Mouse (Mus musculus): ENCODE results near the gene Ralgds.
"Not testable (repeated sequence)": the region's sequence is repeated elsewhere in the genome, so short reads cannot be mapped to it uniquely, and the experiment has no call there.

Gene Ralgds

GRCm38 (mm10) chr2:28512798-28513401, at the start of gene Ralgds:
TSS of gene Ralgds (plus strand) at chr2:28513125.
- DNase-seq (ENCODE audit: low spot score in 2 of 2), result peak in 1 of 2 experiments; percentile 17

DNA sequence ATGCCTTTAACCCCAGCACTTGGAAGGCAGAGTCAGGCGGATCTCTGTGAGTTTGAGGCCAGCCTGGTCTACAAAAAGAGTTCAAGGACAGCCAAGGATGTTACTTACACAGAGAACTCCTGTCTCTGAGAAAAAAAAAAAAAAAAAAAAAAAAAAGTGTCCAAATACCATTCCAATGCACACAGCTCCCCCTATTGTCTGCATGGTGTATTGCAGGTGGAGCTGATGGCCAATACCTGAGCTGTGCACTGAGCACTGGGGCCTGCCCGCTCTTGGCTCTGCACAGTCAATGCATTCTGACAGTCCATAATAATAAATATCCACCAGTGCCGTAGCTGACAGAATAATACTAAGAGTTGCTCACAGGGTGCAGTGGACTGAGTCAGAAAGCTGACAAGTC, 49.0 kb upstream of the Ralgds start:
- DNase-seq (ENCODE audit: low spot score in 2 of 2), result peak in 1 of 2 experiments; percentile 48

DNA sequence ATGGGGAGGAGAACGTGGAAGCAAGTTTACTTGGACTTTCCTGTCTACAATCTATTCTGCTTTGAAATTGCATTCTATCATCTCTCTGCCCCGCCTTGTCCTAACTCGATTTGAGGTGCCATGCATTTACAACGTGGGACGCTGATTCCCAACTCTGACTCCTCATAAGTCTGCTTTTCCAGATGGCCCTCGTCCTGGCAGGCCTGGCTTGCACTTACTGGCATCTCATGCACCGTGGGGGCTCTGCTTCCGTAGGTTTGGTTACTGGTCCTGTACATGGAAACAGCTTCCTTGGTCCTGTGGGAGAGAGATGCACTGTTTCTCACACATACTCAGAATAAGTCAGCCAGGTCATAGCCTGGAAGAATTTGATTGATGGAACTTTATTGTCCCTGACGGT, 48.0 kb upstream of the Ralgds start:
- no peak for DNase-seq (ENCODE audit: low spot score in 2 of 2)

- DNase-seq (ENCODE audit: low spot score in 2 of 2), result peak; percentile 49 to 54
Observed at GRCm38 (mm10) chr2:28465836-28466518, 46.9 kb upstream of the Ralgds start, which contains the start of gene 1700007K13Rik. TSS of gene 1700007K13Rik (minus strand) at chr2:28466332.

- peak; percentile 69 to 78 for DNase-seq (ENCODE audit: low spot score in 2 of 2)
Observed at GRCm38 (mm10) chr2:28467860-28468485, 45.0 kb upstream of the Ralgds start, which contains the start of gene Mrps2. TSS of gene Mrps2 (plus strand) at chr2:28468066.

DNA sequence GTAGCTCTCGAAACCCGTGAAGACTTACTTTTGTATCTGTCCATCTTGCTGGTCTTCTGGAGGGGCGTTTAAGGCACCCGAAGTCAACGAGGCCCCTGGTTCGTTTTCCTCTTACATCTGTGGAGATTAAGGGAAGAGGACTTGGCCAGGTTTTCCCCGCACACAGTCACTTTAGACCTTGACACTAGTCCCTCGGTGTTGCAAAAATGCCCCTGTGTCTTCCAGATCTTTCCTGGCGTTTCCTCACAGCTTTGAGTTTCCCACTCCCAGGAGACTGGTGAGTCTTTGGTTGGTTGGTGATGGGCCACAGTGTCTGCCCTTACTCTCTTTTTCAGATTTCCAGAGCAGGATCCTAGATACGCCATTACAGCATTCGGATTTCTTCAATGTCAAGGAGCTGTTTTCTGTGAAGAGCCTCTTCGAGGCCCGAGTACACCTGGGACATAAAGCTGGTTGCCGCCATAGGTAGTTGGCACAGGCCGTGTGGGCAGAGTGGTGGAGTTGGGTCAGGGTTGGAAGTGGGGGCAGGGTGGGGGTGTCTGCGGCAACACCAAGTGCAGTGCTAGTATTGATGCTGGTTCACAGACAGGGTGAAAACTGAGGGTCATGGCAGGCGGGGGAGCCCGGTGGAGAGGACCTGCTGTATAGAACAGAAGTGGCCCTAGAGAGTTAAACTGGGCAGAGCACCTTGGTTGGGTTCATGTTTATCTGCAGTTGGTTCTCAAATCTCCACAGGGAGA, 44.3 kb upstream of the Ralgds start:
- no peak for DNase-seq (ENCODE audit: low spot score in 2 of 2)

DNA sequence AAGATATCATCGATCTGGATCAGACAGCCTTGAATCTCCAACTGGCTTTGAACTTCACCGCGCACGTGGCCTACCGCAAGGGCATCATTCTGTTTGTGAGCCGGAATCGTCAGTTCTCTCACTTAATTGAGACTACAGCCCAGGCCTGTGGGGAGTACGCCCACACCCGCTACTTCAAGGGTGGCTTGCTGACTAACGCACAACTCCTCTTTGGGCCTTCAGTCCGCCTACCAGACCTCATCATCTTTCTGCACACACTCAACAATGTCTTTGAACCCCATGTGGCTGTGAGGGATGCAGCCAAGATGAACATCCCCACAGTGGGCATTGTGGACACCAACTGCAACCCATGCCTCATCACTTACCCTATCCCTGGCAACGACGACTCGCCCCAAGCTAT, 43.5 kb upstream of the Ralgds start:
- DNase-seq (ENCODE audit: low spot score in 2 of 2), result no peak

GRCm38 (mm10) chr2:28470591-28470990, 42.3 kb upstream of the Ralgds start:
- no peak for DNase-seq (ENCODE audit: low spot score in 2 of 2)

DNA sequence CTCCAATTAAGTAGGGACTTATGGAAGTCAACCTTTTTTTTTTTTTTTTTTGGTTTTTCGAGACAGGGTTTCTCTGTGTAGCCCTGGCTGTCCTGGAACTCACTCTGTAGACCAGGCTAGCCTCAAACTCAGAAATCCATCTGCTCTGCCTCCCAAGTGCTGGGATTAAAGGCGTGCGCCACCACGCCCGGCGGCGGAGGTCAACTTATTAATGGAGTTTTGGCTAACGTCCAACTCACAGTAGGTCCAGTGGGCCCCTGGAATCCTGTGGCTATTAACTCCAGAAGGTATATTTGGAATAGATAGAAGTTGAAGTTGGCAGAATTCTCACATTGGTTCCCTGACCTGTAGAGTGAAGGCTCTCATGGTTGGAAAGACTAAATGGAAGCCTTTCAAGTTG, 40.9 kb upstream of the Ralgds start:
- DNase-seq (ENCODE audit: low spot score in 2 of 2), result not testable (repeated sequence)

DNA sequence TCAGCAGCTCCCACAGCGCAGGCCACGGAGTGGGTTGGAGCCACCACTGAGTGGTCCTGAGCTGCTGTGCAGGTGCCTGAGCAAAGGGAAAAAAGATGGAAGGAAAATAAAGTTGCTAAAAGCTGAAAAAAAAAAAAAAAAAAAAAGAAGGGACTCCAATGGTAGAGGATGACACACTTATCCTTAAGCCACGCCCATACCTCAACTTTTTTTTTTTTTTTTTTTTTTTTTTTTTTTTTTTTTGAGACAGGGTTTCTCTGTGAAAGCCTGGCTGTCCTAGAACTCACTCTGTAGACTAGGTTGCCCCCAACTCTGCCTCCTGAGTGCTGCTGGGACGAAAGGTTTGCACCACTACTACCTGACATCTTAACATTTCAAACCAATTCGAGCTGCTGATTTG, 34.9 kb upstream of the Ralgds start:
- not testable (repeated sequence) for DNase-seq (ENCODE audit: low spot score in 2 of 2)

GRCm38 (mm10) chr2:28479208-28480204, 33.4 kb upstream of the Ralgds start:
- DNase-seq (ENCODE audit: low spot score in 2 of 2), result no peak

GRCm38 (mm10) chr2:28483861-28484260, 29.1 kb upstream of the Ralgds start:
- DNase-seq (ENCODE audit: low spot score in 2 of 2), result no peak

DNA sequence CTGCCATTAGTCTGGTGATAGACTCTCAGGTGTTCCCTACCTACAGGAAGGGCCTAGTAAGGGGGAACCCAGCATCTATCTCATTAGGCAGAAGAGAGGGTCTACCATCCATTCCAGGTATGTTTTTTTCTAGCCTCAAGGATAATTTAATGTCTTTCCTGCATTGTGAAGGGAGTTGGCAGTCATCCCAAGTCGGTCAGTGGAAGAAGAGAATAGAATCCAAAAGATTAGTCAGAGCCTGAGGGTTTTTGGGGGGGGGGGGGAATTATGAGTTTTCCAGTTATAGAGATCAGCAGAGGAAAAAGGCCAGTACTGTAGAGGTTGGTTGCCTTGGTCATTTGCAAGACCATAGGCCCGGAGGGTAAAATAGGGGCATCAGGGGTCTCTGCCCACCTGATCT, 18.4 kb upstream of the Ralgds start:
- no peak for DNase-seq (ENCODE audit: low spot score in 2 of 2)

GRCm38 (mm10) chr2:28495207-28495756, 17.6 kb upstream of the Ralgds start:
- DNase-seq (ENCODE audit: low spot score in 2 of 2), result no peak

DNA sequence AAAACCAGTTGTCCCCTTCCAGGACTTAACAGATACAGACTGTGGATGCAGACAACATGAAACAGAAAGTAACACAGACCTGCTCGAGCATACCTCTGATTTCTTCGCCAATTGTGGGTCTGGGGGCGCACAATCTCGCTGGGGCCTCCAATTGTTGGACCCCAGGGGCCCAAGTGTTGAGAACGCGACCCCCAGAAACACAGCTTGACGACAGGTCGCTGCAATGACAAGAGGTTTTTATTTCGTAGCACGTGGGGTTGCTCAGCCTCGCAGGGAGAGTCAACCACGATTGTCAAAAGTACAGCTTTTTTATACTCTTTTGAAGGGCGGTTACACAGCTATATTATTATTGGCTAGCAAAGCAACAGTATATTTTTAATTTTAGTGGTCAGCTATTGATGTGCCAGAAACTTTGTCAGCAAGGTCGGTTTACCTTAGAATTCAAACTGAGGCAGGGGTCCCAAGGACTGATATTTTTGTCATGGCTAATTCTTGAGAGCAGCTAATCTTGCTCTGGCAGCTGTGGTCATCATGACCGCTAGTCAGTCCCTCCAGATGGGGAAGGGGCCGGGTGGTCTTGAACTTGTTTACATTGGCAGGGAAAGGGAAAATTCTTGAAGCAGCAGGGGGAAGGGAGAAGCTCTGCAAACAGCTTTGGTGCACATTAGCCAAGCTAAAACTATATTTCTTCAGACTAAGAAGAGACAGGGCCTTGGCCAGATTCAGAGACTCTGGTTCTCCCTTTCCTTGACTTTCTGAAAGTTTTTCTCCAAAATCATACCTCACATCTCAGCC, 16.9 kb upstream of the Ralgds start:
- no peak for DNase-seq (ENCODE audit: low spot score in 2 of 2)

DNA sequence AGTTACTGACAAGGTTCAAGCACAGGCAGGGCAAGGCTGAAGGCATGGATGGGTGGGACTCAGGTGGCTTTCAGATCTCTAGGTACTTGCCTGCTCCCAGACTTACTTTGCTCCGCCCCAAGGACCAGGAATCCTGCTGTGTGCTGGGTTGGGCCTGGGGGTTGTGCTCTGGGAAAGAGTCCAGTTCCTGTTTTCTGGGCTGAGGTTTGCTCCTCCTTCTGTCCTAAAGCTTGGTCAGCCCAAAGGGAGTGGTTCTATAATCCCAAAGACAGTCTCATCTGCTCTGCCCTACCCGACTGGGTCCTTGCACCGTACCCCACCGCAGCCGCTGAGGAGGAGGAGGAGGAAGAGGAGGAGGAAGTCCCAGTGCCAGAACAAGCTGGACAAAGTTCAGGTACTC, 16.3 kb upstream of the Ralgds start, which contains the start of gene Gbgt1:
Gene Gbgt1, plus strand, starts transcription at position 221 of the 400 bp plus-strand sequence.
- DNase-seq (ENCODE audit: low spot score in 2 of 2), result no peak

DNA sequence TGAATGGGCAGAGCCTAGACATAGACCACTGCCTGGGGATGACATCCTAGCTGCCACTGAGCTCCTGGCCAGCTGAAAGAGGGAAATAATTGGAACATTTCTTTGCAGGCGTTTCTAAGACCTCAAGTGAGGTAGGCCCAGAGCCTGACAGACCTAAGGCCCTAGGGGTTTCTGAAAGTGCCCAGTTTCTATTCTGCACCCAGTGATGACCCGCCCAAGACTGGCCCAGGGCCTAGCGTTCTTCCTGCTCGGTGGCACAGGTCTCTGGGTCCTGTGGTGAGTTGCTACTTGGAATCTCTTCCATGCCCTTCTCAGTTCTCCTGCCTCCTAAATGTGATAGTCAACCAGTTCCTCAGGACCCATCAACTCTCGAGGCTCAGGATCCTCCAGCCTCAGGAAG, 15.4 kb upstream of the Ralgds start:
- no peak for DNase-seq (ENCODE audit: low spot score in 2 of 2)

DNA sequence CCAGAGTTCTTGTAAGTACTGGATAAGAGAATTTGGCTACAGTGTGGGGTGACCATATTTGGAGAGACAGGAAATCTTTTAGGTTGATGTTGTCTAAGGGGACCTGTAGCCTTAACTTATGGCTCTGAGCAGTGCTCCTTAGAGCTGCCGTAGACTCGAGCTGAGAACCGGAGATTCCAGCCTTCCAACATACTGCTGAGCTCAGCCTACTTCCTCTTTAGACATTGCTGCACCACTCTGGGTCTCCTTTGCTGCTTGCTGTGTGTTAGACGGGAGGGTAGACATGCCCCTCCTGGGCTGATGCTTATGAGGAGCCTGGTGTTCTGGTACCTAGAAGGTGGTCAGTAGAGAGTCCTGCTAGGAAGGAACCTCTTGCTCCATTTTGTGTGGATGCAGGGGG, 14.5 kb upstream of the Ralgds start:
- DNase-seq (ENCODE audit: low spot score in 2 of 2), result no peak

- DNase-seq (ENCODE audit: low spot score in 2 of 2), result no peak
Observed at GRCm38 (mm10) chr2:28502987-28503386, 9.9 kb upstream of the Ralgds start.

GRCm38 (mm10) chr2:28504676-28505075, 8.2 kb upstream of the Ralgds start:
- peak in 1 of 2 experiments; percentile 0 for DNase-seq (ENCODE audit: low spot score in 2 of 2)
